Mouse (Mus musculus): ENCODE results near the gene 1500015O10Rik. TPM values are rescaled to one million over a fixed set of nuclear protein-coding genes. Genes with fewer than 3 reads are reported as not detected.

The 1500015O10Rik gene
- not detected for total RNA-seq (2023)

GRCm38 (mm10) chr1:43730491-43730924, at the start of gene 1500015O10Rik:
Gene 1500015O10Rik, plus strand, starts transcription at chr1:43730602.

Other genes starting within 250 kb of the 1500015O10Rik start
- 10 to 100 TPM; 16.1 to 21.9 TPM for gene Uxs1, start 97.2 kb downstream of the 1500015O10Rik start, total RNA-seq (2023)
- 10 to 100 TPM; 88.0 to 93.4 TPM for gene Tpp2, start 203.0 kb downstream of the 1500015O10Rik start, total RNA-seq (2023)